Mouse (Mus musculus): ENCODE results near the gene Rpp25. TPM values are rescaled to one million over a fixed set of nuclear protein-coding genes. Genes with fewer than 3 reads are reported as not detected.

The Rpp25 gene
- total and polyA plus RNA-seq, 2 experiments from 2014 or later, result 11.7 to 17.0 TPM

DNA sequence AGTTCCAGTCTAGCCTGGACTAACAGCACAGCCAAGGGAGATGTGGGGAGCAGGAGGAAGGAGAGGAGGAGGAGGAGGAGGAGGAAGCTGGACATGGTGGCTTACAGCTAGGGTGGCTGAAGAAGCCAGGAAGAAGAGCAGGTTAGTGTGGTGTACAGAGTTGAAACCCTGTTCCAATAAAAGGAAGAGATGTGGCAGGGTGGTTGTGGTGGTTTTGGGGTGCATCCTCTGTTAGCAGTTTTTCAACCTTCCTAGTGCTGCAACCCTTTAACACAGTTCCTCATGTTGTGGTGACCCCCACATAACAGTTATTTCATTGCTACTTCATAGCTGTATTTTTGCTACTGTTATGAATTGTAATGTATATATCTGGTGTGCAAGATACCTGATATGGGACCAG, 20.6 kb downstream of the Rpp25 start:
- no peak overlapping the region for H3K4me3 ChIP-seq (ENCODE audit: low read length)
- ATAC-seq (no peak), DNase-seq (ENCODE audit: low spot score) (no peak)
- H3K27me3 ChIP-seq (ENCODE audit: insufficient read depth, low read length), result no peaks in the 10 kb centered on the region
- no peak overlapping the region for H3K27ac ChIP-seq
- no peak for TF ChIP-seq CTCF (IDR thresholded peaks at IDR 0.05; ENCODE audit: low read depth)
- peaks cover 10% of the 10 kb centered on the region; the same call in 1 of the 2 replicates for H3K4me1 ChIP-seq (ENCODE audit: insufficient read depth, low read length)
- no peaks in the 10 kb centered on the region for H3K9me3 ChIP-seq (ENCODE audit: low read length)
- no peaks in the 10 kb centered on the region for H3K36me3 ChIP-seq (ENCODE audit: insufficient read depth, low read length)
- 0 out of 2 replicates have a peak overlapping the region, but pooled peaks have one; percentile 2 for H3K9ac ChIP-seq (replicated peaks; ENCODE audit: low read length)
- H3K4me2 ChIP-seq (ENCODE audit: low read depth, low read length), result no peak overlapping the region

DNA sequence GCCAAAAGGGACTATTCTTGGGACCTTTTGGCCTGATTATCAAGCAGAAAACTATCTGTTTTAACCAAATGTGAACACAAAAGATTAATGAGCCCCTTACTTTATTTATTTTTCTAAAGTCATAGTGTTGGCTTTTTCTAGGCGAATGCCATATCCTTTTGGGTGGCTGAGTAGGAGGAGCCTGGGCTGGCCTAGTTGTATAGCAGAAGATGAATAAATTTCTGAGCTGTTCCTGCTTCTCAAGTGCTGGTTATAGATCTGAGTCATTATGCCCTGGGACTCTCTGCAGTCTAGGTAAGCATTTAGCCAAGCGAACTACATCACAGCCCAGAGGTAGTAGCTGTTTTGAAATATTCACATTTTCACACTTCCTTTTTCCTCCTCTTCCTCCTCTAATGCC, 21.7 kb downstream of the Rpp25 start:
- Histone ChIP-seq H3K4me2 (ENCODE audit: low read depth, low read length) (no peak overlapping the region), H3K4me1 (ENCODE audit: insufficient read depth, low read length) (peaks cover 10% of the 10 kb centered on the region; the same call in 1 of the 2 replicates), H3K27ac (no peak overlapping the region), H3K4me3 (ENCODE audit: low read length) (no peak overlapping the region), H3K9ac (replicated peaks; ENCODE audit: low read length) (no peak overlapping the region), H3K27me3 (ENCODE audit: insufficient read depth, low read length) (no peaks in the 10 kb centered on the region), H3K36me3 (ENCODE audit: insufficient read depth, low read length) (no peaks in the 10 kb centered on the region), H3K9me3 (ENCODE audit: low read length) (no peaks in the 10 kb centered on the region)
- TF ChIP-seq CTCF (IDR thresholded peaks at IDR 0.05; ENCODE audit: low read depth), result no peak
- no peak for ATAC-seq
- 88% methylated on average over 2 of the region's 2 CpGs for WGBS
- DNase-seq (ENCODE audit: low spot score), result no peak

DNA sequence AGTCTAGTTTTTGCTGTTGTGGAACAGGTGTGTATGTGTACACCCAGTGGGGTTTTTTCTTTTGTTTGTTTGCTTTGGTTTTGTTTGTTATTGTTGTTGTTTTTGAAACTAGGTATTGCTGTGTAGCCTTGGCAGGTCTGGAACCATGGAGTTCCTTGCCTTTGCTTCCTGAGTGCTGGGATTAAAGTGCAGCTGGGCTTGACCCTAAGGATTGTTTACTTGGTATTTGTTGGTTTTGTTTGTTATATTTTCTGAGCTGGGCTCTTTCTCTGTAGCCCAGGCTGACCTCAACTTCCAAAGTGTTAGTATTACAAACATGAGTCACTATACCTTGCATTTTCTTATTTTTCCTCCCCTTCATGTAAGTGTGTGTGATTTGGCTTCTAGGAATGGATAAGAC, 22.6 kb downstream of the Rpp25 start:
- Histone ChIP-seq H3K9ac (replicated peaks; ENCODE audit: low read length) (no peak overlapping the region), H3K27me3 (ENCODE audit: insufficient read depth, low read length) (no peaks in the 10 kb centered on the region)

DNA sequence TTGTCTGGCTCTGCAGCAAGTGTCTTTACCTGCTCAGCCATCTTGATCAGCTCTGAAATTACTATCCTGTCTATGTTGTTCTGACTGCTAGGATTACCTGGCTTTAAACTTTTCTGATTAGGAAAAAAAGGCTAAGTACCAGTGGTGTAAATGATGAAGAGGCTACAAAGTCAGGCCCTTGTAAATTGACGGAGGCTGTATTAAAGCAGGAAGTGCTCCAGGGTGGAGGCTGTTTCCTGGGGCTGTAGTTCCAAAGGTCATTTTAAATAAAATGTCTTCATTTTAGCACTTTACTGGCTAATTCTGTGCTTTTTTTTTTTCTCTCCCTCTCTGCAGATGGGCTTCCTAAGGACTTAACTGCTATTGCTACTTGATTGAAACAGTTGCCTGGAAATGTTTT, 28.1 kb downstream of the Rpp25 start:
- Histone ChIP-seq H3K4me3 (ENCODE audit: low read length) (no peak overlapping the region), H3K4me2 (ENCODE audit: low read depth, low read length) (no peak overlapping the region), H3K9me3 (ENCODE audit: low read length) (no peaks in the 10 kb centered on the region), H3K4me1 (ENCODE audit: insufficient read depth, low read length) (no peaks in the 10 kb centered on the region), H3K36me3 (ENCODE audit: insufficient read depth, low read length) (peaks cover 23% of the 10 kb centered on the region; the same call in 1 of the 2 replicates), H3K9ac (replicated peaks; ENCODE audit: low read length) (no peak overlapping the region), H3K27me3 (ENCODE audit: insufficient read depth, low read length) (no peaks in the 10 kb centered on the region), H3K27ac (no peak overlapping the region)
- no peak for TF ChIP-seq CTCF (IDR thresholded peaks at IDR 0.05; ENCODE audit: low read depth)
- 87% methylated on average over 1 of the region's 1 CpGs for WGBS
- no peak for ATAC-seq
- DNase-seq (ENCODE audit: low spot score), result no peak

More for the DNA sequence above, 22.6 kb downstream of the Rpp25 start:
- DNase-seq (ENCODE audit: low spot score), result no peak
- no peak for ATAC-seq
- H3K4me2 ChIP-seq (ENCODE audit: low read depth, low read length), result no peak overlapping the region
- H3K27ac ChIP-seq, result no peak overlapping the region
- peaks cover 10% of the 10 kb centered on the region; the same call in 1 of the 2 replicates for H3K4me1 ChIP-seq (ENCODE audit: insufficient read depth, low read length)
- TF ChIP-seq CTCF (IDR thresholded peaks at IDR 0.05; ENCODE audit: low read depth), result no peak
- peaks cover 7% of the 10 kb centered on the region; the same call in 1 of the 2 replicates for H3K36me3 ChIP-seq (ENCODE audit: insufficient read depth, low read length)
- no peak overlapping the region for H3K4me3 ChIP-seq (ENCODE audit: low read length)
- H3K9me3 ChIP-seq (ENCODE audit: low read length), result no peaks in the 10 kb centered on the region

DNA sequence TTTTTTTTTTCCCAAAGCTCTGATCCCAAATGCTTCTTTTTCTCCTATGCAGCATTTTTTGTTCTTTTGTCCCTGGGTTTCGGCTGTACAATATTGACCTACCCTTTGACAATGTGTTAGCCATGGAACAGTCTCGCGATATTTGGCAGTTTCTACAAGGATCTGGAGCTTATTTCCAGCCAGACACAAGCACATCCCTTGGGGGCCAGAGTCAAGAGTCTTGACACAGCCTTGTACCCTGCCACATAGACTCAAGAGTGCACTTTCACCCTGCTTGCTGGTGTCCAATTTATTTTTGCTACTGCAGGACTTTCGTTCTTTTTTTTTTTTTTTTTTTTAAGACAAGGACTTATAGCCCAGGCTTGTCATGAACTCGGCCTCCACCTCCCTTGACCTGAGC, 32.5 kb downstream of the Rpp25 start:
- H3K27ac ChIP-seq, result peak overlapping the region; percentile 80
- H3K9ac ChIP-seq (replicated peaks; ENCODE audit: low read length), result peak overlapping the region; percentile 88; the same call in 1 of the 2 replicates
- no peaks in the 10 kb centered on the region for H3K9me3 ChIP-seq (ENCODE audit: low read length)
- peak overlapping the region; percentile 85 for H3K4me2 ChIP-seq (ENCODE audit: low read depth, low read length)
- 90% methylated on average over 5 of the region's 5 CpGs for WGBS
- H3K36me3 ChIP-seq (ENCODE audit: insufficient read depth, low read length), result peaks cover 35% of the 10 kb centered on the region
- DNase-seq (ENCODE audit: low spot score) (no peak), ATAC-seq (no peak)
- H3K4me1 ChIP-seq (ENCODE audit: insufficient read depth, low read length), result peaks cover 10% of the 10 kb centered on the region; the same call in 1 of the 2 replicates
- H3K27me3 ChIP-seq (ENCODE audit: insufficient read depth, low read length), result no peaks in the 10 kb centered on the region
- no peak overlapping the region; the same call in 1 of the 2 replicates for H3K4me3 ChIP-seq (ENCODE audit: low read length)
- TF ChIP-seq CTCF (IDR thresholded peaks at IDR 0.05; ENCODE audit: low read depth), result no peak

DNA sequence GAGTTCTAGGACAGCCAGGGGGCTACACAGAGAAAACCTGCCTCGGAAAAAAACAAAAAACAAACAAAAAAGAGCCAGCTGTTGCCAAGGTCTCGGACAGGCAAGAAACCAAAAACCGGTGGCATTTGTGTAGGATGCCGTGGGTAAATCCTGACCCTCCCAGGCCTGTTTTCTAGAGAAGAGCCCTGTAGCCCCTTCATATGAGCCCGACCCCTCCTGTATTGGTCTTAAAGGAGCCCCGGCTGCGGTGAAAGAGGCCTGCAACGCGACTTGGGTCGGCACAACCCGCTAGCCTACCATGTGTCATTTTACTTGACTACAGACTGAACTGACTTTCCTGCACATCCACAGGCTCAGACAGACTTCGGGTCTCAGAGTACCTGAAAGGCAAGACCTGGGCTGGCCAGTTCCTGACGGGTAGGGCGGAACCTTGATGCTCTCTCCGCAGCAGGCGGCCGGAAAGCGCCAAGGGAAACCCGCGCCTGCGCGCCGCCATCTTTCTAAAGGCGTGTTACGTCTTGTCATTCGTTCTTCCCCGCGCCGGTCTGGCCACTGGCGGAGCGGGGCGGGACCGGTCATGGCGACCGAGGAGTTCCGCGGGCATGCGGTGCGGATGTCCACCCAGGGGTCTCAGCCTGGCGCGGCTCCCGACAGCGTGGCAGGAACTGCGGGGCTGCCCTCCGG, 33.4 kb downstream of the Rpp25 start, which contains the start of gene Fam219b:
Fam219b (plus strand) TSS at position 485 of the 684 bp plus-strand sequence.
- peak within 1 kb of the TSS; percentile 85 for H3K4me2 ChIP-seq (ENCODE audit: low read depth, low read length)
- WGBS, result 2% methylated on average over 45 of the region's 45 CpGs
- no peaks in the 10 kb centered on the region for H3K9me3 ChIP-seq (ENCODE audit: low read length)
- H3K9ac ChIP-seq (replicated peaks; ENCODE audit: low read length), result peak within 1 kb of the TSS; percentile 88
- H3K4me1 ChIP-seq (ENCODE audit: insufficient read depth, low read length), result peaks cover 10% of the 10 kb centered on the region; the same call in 1 of the 2 replicates
- peak within 1 kb of the TSS; percentile 80 for H3K27ac ChIP-seq
- TF ChIP-seq CTCF (IDR thresholded peaks at IDR 0.05; ENCODE audit: low read depth), result no peak
- ATAC-seq (peak; percentile 92), DNase-seq (ENCODE audit: low spot score) (peak; percentile 95)
- no peaks in the 10 kb centered on the region for H3K27me3 ChIP-seq (ENCODE audit: insufficient read depth, low read length)
- peaks cover 29% of the 10 kb centered on the region for H3K36me3 ChIP-seq (ENCODE audit: insufficient read depth, low read length)
- peak within 1 kb of the TSS; percentile 68 for H3K4me3 ChIP-seq (ENCODE audit: low read length)

DNA sequence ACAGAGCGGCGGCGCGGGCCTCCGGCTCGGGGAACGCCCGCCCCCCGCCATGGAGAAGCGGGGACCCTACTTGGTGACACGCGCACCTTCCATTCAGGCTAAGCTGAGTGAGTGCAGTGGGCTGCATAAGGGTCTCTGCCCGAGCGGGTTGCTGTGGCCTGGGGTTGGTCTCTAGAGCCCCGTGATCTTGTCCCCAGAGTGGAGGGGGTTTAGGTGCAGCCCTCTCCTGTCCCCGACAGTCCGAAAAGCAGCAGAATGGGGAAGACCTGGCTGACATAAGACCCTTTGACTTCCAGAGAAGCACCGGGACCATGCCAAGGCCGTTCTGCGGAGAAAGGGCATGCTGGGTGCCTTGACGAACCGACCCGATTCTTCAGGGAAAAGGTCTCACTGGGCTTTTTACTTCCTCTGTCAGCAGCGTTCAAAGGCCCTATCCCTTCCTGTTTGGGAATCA, 33.9 kb downstream of the Rpp25 start:
- ATAC-seq (peak; percentile 75), DNase-seq (ENCODE audit: low spot score) (peak; percentile 30)
- TF ChIP-seq CTCF (IDR thresholded peaks at IDR 0.05; ENCODE audit: low read depth), result no peak
- Histone ChIP-seq H3K36me3 (ENCODE audit: insufficient read depth, low read length) (peaks cover 28% of the 10 kb centered on the region), H3K9ac (replicated peaks; ENCODE audit: low read length) (peak overlapping the region; percentile 88), H3K4me3 (ENCODE audit: low read length) (peak overlapping the region; percentile 68), H3K9me3 (ENCODE audit: low read length) (no peaks in the 10 kb centered on the region), H3K27me3 (ENCODE audit: insufficient read depth, low read length) (no peaks in the 10 kb centered on the region), H3K4me1 (ENCODE audit: insufficient read depth, low read length) (peaks cover 10% of the 10 kb centered on the region; the same call in 1 of the 2 replicates), H3K27ac (peak overlapping the region; percentile 80), H3K4me2 (ENCODE audit: low read depth, low read length) (peak overlapping the region; percentile 85)
- WGBS, result under 1% methylated on average over 24 of the region's 24 CpGs

Data from hindbrain, postnatal 0 days (tissue).